Mouse (Mus musculus) brain, embryonic 18.5 days (tissue): Measurements from ENCODE around the gene Oasl2.
A peak's percentile ranks its signal among the peaks of the same experiment; 100 is the strongest.
"Not testable (repeated sequence)": the region's sequence is repeated elsewhere in the genome, so short reads cannot be mapped to it uniquely, and the experiment has no call there.

Source experiments
- DNase-seq: peaks from one replicate; pipeline ENCODE4 v3.0.0-alpha.2; 2012; ENCODE audit warnings: low read depth, low spot score

The Oasl2 gene

DNA sequence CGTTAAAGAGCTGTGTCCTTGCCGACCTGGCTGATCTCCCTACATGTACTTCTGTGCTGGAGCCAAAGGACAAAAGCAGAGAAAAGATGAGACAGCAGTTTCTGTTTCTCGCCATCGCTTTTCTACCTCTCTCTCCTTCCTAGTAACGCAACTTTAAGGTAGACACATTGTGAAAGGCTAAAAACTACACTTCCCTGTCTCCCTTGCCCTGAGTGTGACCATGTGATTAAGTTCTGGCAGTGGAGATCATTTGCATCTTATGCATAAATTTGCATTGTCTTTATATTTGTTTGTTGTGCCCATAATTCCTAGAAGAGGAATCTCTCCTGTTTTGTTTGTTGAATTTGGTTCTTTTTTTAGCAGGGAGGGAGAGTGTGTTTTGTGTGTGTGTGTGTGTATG lies 19.1 kb downstream of the Oasl2 start:
- no peak for DNase-seq

DNA sequence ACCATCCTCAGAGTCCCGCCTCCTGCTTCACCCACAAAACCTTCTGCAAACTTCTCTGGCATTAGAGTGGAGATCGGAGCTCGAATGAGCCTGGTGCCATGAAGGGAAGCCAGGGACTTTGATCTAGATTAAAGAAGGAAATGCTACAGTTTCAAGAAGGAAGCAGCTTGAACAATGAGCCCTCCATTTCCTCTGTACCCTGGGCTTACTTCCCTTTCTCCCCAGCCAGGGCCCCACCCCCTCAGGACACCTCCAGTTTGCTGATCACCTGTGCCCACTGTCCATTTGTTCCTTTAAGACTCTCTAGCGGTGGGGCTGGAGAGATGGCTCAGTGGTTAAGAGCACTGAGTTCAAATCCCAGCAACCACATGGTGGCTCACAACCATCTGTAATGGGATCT lies 20.0 kb downstream of the Oasl2 start:
- no peak for DNase-seq

DNA sequence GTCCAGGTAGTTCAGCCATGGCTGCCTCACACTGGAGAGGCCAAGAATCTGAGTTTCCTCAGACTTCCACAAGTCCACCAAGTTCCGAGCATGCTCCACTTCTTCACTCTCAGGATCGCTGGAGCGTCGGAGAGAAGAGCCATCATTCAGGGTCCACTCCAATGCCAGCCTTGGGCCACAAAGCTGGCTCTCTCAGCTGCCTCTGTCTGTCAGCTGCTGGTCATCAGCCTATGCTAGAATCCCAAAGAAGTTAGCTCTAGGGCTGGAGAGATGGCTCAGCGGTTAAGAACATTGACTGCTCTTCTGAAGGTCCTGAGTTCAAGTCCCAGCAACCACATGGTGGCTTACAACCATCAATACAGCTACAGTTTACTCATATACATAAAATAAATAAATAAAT lies 20.6 kb downstream of the Oasl2 start:
- DNase-seq, result not testable (repeated sequence)

GRCm38 (mm10) chr5:114921551-114922365 lies 25.0 kb downstream of the Oasl2 start:
- DNase-seq, result no peak

GRCm38 (mm10) chr5:114922366-114922731 lies 25.6 kb downstream of the Oasl2 start:
- no peak for DNase-seq

DNA sequence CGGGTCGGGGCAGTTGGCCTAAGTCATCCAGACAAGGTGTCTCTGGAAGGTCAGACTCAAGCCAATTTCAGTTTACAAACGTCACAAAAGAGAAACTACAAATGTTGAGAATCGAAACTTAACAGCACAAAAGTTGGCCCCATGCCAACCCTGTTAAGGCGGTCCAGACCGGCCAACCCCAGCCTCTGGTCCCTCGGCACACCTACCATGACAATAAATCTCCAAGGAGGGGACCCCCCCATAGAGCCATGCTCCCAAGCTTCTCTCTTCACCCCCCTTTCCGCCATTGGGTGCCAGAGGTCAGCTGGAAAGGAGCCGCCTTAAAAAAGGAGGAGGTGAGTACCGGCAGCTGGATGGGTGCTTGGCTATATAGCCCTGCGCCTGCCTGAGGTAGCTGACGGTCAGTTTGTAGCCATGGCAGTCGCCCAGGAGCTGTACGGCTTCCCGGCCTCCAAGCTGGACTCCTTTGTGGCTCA lies 26.3 kb downstream of the Oasl2 start, which contains the start of gene Oasl1:
TSS of gene Oasl1 (plus strand) at position 243 of the 476 bp plus-strand sequence.
- DNase-seq, result no peak

DNA sequence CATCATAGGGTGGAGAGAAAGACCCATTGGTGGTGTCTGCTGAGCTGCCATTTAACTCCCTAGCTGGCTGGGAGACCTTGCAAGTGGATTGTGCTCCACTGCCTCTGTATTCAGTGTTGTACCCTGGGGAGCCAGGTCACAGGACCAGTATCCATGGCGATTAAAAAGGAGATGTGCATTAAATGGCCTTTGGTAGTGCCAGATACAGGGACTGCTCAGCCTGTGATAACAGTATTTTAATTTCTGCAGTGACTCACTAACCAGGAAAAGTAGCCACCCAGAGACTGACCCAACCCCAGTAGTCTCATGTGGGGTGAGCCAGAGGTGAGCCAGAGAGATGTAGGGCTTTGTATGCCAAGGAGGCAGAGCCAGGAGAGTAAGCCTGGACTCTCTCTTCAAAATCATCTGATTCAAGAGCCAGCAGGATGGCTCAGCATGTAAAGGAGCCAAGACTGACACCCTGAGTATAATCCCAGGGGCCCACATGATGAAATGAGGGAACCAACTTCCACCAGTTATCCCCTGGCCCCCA lies 29.5 kb downstream of the Oasl2 start:
- no peak for DNase-seq

DNA sequence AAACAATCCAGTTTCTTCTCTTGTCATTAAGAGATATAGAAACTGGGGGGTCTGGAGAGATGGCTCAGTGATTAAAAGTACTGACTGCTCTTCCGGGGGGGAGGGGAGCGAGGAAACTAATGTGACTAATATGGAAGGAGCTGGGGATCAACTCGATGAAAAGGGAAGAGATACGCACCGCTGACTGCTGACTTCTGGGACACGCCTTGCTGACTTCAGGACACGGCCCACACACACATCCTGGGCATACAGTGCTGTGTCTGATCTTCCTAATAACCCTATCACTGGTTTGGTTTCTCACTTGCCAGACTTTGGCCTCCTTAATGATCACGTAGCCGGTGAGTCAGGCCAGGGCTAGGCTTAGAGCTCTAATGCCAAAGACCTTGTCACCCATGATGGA lies 30.0 kb downstream of the Oasl2 start:
- DNase-seq, result no peak

GRCm38 (mm10) chr5:114931626-114932025 lies 34.9 kb downstream of the Oasl2 start:
- no peak for DNase-seq

- no peak for DNase-seq
Measured at GRCm38 (mm10) chr5:114933206-114933605, 36.5 kb downstream of the Oasl2 start.

GRCm38 (mm10) chr5:114935838-114936237 lies 39.1 kb downstream of the Oasl2 start:
- DNase-seq, result no peak

GRCm38 (mm10) chr5:114941138-114941537 lies 44.4 kb downstream of the Oasl2 start:
- not testable (repeated sequence) for DNase-seq

DNA sequence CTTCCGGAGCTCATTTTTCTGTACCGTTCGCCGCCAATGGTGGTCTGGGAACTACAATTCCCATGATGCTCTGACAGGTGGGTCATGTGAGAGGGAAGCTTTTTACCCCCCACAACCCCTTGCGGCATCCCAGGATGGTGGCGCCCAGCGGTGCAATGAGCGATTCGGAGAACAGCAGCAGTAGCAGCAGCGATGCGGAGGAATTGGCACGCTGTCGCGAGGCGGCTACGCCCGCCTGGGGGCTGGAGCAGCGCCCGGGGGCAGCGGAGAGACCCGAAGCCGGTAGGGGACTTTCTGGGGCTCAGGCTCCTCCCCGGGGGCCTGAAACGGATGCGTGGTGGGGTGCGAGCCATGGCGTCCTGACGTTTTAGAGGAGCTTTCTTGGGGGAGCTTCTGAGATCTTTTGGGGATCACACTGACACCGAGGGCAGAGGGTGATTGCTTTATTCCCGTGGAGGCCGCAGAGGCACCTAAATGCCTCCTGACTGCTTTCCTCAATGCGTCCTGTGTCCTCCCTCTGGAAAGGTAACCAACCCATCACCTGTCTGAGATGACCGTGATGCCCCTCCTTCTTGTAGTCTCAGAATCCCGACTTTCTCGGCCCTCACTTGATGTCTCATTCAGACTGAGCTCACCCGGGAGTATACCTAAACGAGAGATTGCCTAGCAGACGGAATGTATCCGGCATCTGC lies 45.5 kb downstream of the Oasl2 start, which contains the start of gene 2210016L21Rik:
TSS of gene 2210016L21Rik (plus strand) at position 85 of the 692 bp plus-strand sequence.
- DNase-seq, result peak; percentile 84

GRCm38 (mm10) chr5:114942766-114943130 lies 46.0 kb downstream of the Oasl2 start:
- no peak for DNase-seq

- DNase-seq, result no peak
Measured at GRCm38 (mm10) chr5:114945072-114945471, 48.3 kb downstream of the Oasl2 start.

GRCm38 (mm10) chr5:114948891-114949290 lies 52.2 kb downstream of the Oasl2 start:
- no peak for DNase-seq

DNA sequence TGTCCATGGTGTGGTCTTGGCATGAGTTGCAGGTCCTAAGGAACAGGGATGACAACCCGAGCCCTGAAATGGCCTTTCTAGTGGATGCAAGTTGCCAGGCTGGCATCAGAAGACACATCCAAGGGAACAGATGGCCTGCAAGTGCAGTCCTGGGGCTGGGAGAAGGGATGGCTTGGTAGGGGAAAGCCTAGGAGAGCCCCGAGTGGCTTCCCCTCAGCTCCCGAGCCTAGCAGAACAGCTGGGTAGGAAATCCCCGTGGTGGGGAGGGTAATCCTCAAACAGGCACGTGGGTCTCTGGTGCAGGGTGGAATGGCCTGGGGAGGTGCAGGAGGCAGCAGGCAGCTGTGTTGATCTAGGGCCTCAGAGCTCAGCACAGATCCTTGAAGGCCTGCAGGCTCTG lies 52.6 kb downstream of the Oasl2 start:
- DNase-seq, result no peak

DNA sequence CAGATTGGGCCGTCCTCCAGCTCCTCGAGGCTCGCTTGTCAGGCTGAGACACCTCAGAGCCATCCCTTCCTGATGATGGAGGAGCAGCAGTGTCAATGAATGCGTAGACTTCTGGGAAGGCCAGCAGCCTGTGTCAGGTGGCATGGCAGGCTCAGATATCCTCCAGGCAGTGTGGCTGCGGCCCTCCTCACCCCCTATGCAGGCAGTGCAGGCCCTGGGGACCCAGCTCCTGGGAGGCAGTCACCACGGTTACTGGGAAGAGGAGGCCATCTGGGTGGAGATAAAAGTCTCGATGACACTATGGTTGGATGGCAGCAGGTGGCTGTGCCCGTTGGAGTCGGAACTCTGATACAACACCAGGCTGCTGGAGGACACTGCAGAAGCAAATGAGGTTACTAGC lies 53.1 kb downstream of the Oasl2 start:
- no peak for DNase-seq

DNA sequence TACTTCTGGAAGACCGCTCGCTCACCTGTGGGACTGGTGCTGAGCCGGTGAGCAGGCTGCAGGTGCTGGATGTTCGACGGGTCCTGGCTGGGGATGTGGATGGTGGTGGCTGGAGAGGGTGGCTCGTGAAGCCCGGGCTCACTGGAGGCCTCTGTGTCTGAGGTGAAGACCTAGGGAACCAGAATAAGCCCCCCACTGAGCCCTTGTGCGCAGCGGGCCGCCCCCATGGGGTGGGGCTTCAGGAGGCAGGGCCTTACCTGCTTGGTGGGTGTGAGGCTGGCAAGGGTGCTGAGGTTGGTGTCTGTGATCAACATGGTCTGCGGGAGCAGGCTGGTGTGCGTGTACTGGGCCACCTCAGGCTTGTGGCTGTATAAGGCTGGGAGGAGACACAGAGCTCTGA lies 53.9 kb downstream of the Oasl2 start:
- no peak for DNase-seq

DNA sequence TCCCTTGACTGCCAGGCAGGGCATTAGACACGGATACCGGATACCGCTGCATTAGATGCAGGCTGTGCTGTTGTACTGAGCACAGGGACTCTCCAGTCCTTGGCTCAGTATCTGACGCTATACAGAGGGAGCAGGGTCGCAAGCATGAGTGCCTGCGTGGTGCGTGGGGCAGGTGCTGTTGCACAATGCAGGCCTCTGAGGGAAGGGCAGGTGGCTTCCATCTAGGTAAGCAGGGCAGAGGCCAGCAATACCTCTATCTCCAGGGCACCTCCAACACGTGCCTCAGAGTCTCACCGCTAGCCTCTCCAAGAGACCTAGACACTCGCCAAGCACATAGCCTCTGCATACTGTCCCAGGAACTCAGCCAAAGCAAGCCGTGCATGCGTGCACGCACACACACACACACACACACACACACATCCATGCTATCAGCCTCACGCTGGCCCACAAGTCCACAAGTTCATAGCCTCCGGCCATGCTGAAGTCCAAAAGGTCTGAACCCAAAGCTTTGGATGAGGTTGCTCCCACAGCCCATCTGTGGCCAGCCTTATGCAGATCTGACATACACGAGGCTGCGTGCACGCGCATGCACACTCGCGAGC lies 54.6 kb downstream of the Oasl2 start:
- DNase-seq, result no peak

- no peak for DNase-seq
Measured at GRCm38 (mm10) chr5:114953326-114953725, 56.6 kb downstream of the Oasl2 start.

GRCm38 (mm10) chr5:114958069-114958468 lies 61.3 kb downstream of the Oasl2 start:
- DNase-seq, result no peak
